Mouse (Mus musculus) bone marrow macrophage, adult 2 months (primary cell): ENCODE measurements around the gene Dok3. TPM values are rescaled to one million over a fixed set of nuclear protein-coding genes. Genes with fewer than 3 reads are reported as not detected.

Experiments
- H3K27ac ChIP-seq: 2 replicates; pipeline ENCODE4 v1.5.1; 2012; ENCODE audit warnings: low read depth, low read length; ENCODE audit not compliant: insufficient read depth
- H3K4me1 ChIP-seq: 2 replicates; pipeline ENCODE4 v1.6.1; 2012; ENCODE audit warnings: low read length; ENCODE audit not compliant: control insufficient read depth, insufficient read depth
- H3K4me3 ChIP-seq: 2 replicates; pipeline ENCODE4 v1.5.1; 2012; ENCODE audit warnings: mild to moderate bottlenecking, low read length, moderate library complexity; ENCODE audit not compliant: insufficient read depth
- CTCF ChIP-seq: IDR thresholded peaks from 2 replicates; pipeline ENCODE4 v1.5.1; 2012; ENCODE audit warnings: low read depth, mild to moderate bottlenecking, low read length, moderate library complexity
- POLR2A ChIP-seq: IDR thresholded peaks from 2 replicates; pipeline ENCODE4 v1.6.1; 2012; ENCODE audit warnings: mild to moderate bottlenecking, low read depth, low read length, borderline replicate concordance
- polyA plus RNA-seq: library from polyadenylated mRNA; stranded (reverse); fragments of >200 nt; gene quantifications from 2 replicates; pipeline ENCODE4 v1.2.4, GENCODE M21; 2012; ENCODE audit not compliant: missing spikeins, insufficient read depth, insufficient read length

Dok3 gene
- polyA plus RNA-seq, 1 experiment: 94.2 TPM

DNA sequence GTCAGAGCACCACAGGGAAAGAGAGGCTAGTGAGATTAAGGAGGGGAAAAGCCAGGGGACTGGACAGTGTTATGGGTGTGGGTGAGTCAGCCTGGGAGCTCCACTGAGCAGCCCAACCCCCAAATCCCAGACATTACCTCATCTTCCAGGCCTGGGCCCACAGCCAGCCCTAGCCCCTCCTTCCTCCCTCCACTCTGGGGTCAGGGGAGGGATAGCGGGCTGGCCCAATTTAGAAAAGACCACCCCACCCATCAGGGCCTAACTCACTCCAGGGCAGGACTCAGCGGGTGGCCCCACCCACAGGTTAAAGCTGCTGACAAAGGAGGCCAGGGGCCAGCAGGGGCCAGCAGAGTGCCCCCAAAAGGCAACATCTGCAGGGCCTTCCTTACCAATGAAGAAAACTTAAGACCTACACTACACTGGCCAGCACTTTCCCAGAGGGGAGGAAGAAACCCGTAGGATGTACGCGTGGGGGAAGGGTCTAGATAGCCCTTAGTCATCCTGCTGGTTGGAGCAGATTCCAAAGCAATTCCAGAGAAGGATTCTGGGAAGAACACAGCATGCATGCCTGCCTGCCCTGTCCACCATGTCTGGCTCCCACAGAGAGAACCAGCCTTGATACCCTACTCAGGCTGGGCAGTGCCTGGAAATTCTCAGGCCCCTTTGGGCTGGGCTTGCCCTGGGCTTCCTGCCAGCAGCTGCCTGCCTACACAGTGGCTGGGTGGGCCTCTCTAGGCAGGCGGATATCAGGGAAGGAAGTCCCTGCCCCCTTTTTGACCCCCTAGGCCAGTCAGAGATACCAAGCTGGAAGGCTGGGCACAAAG is 18.2 kb downstream of the Dok3 start:
- Histone ChIP-seq H3K27ac (no peak overlapping the region), H3K4me1 (peaks cover 27% of the 10 kb centered on the region), H3K4me3 (no peak overlapping the region)
- no peak for TF ChIP-seq POLR2A
- TF ChIP-seq CTCF: no peak

DNA sequence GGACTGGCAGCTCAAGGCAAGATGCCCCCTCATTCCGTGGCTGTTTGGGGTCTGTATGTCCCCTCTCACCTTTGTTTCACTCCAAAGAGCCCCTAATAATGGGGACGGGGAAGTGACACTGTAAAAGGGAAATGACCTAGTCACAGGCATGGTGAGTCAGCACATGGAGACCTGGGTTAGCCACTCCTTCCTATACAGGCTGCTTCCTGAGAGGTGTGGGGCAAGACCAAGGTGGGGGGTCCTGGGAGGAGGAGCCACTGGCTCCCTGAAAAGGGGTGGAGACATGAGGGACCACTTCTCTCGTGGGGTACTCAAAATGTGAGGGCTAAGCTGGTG is 18.8 kb downstream of the Dok3 start:
- no peak overlapping the region for H3K27ac ChIP-seq
- no peak overlapping the region for H3K4me3 ChIP-seq
- no peak for TF ChIP-seq POLR2A
- TF ChIP-seq CTCF: no peak
- peaks cover 27% of the 10 kb centered on the region for H3K4me1 ChIP-seq

DNA sequence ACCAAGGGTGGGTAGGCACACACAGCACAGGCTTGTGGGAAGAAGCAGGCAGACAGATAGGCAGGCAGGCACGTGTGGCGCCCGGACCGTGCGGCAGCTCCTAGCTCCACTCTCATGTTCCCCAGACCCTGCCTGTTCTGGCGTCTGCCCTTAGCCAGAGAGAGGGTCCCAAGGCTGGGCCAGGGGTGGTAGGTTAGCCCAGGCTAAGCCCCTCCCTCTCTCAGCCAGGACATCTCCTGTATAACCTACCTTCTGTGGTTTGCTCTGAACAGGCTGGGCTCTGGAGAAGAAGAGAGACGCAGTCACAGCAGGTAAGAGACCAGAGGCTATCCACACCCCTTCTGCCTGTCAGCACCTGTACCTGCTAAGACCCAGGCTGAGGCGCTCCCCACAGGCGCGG is 20.6 kb downstream of the Dok3 start:
- Histone ChIP-seq H3K4me3 (no peak overlapping the region), H3K27ac (no peak overlapping the region), H3K4me1 (peaks cover 27% of the 10 kb centered on the region)
- TF ChIP-seq CTCF (no peak), POLR2A (no peak)

DNA sequence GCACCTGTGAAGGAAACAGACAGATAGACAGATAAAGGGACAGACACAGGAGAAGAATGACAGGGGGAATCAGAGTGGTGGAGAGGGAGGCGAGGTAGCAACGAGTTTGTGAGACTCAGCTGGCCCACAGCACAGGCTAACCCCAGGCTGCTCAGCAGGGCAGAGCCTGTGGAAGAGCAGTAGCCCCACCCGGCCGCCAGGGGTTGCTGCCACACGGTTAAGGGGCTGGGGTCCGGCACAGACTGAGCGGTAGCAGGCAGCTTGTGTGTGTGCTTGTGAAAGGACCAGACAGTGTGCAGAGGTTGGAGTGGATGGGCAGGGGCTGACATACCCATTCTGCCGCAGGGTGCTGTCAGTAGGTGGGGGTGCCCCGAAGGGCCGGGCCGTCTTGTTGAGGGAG is 21.2 kb downstream of the Dok3 start:
- no peak for TF ChIP-seq CTCF
- no peak for TF ChIP-seq POLR2A
- H3K27ac ChIP-seq: no peak overlapping the region
- no peak overlapping the region for H3K4me3 ChIP-seq
- H3K4me1 ChIP-seq: peaks cover 27% of the 10 kb centered on the region

DNA sequence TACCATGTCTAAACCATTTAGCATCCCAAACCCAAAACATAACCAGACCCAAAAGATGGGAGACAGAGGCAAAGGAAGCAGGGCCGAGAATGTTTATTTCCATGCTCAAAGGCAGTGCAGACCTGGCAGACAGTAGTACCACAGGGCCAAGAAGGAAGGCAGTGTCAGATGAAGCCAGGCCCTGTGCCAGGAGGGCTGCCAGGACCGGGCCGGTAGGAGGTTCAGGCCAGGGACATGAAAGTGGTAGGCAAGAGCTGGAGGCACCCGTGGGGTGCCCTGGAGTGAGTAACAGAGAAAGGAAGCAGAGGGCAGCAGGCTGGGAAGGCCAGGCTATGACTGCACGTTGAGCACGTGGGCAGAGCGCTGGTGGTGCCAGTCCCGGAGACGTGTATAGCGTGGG is 22.4 kb downstream of the Dok3 start:
- H3K4me1 ChIP-seq: peaks cover 19% of the 10 kb centered on the region
- H3K27ac ChIP-seq: no peak overlapping the region
- TF ChIP-seq CTCF (no peak), POLR2A (no peak)
- no peak overlapping the region for H3K4me3 ChIP-seq

DNA sequence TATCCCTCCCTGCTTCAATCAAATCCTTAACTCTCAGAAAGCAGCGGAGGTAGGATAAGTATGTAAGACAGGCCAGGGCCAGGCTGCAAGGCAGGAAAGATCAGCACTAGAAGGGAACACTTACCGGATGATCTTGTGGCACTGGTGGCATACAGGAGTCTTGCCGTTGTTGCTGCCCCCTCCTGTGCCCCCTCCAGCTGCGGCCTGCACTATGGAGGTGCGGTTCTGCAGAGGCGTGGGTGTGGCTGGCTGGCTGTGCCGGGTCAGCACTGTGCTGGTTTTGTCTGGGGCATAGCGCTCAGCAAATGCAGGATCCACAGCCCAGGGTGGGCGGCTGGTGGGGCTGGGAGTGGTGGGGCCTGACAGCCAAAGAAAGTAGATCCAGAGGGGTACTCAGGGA is 23.3 kb downstream of the Dok3 start:
- TF ChIP-seq POLR2A: no peak
- no peak for TF ChIP-seq CTCF
- peaks cover 10% of the 10 kb centered on the region for H3K4me1 ChIP-seq
- H3K27ac ChIP-seq: no peak overlapping the region
- no peak overlapping the region for H3K4me3 ChIP-seq

DNA sequence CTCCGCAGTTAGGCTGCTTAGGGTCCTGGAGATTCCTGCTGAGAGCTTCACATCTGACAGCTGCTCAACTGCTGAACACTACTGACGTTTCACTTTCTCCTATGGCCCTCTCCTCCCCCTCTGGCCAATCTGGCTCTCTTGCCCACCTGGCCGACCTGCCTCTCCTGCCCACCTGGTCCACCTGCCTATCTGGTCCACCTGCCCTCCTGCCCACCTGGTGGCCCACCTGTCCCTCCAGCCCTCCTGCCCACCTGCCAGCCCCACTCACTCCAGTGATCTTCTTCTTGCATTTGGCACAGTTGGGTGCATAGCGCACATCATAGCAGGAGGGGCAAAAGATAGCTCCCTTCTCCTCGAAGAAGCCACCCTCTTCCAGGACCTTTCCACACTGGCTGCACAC is 24.7 kb downstream of the Dok3 start:
- no peak overlapping the region for H3K27ac ChIP-seq
- TF ChIP-seq CTCF: no peak
- TF ChIP-seq POLR2A: no peak
- no peaks in the 10 kb centered on the region for H3K4me1 ChIP-seq
- H3K4me3 ChIP-seq: no peak overlapping the region

DNA sequence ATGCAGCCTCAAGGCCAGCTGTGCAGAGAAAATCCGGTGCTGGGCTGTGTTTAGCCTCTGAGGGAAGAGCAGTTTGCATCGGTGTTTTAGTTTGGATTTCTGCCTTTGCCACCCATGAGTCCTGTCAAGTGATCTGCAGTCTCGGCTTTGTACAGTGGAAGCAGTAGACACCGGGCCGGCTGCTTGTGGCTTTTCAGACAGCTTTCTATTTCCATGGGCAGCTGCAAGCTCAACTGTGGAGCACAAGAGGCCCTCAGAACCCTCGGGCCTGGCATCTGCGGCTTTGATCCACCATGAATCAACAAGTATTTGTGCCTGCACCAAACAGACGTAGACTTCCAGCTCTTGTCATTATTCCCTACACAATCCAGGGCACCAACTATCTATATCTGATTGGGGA is 26.7 kb downstream of the Dok3 start:
- Histone ChIP-seq H3K4me3 (no peak overlapping the region), H3K27ac (no peak overlapping the region), H3K4me1 (no peaks in the 10 kb centered on the region)
- TF ChIP-seq CTCF (no peak), POLR2A (no peak)

DNA sequence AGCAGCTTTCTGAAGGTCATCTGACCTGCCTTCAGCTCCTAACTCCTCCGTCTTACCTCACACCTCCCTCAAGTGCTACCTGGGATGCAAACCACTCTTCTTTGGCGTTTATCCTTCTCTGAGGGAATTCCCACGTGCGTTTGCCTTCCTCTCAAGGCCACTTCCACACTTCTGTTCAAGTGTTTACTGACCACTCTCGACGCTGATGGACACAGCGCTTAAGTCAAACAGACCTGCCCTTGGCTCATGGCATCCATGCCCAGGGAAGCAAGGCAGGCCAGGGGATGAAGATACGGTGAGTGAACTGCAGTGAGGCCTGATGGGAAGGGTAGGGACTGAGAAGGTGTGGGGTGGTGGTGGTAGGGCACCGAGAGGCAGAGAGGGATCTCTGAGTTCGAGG is 28.5 kb downstream of the Dok3 start:
- no peak overlapping the region for H3K27ac ChIP-seq
- TF ChIP-seq POLR2A (no peak), CTCF (no peak)
- H3K4me3 ChIP-seq: no peak overlapping the region
- H3K4me1 ChIP-seq: no peaks in the 10 kb centered on the region

DNA sequence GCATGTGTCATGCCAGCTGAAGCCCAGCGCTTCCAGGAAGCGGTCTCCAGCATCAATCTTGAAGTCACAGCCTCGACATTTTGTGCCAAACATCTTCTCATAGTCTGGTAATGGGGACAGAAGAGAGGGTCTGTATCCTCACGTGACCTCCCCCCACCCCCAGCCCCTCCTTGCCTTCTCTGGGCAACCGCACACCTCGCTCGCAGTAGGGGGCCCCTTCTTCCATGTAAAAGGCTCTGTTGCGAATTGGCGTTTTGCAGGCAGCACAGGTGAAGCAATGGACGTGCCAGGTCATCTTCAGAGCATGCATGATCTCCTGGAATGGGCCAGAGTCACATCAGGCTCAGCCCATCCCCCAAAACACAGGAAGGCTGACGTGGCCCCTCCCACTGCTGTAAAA is 30.2 kb downstream of the Dok3 start:
- H3K27ac ChIP-seq: no peak overlapping the region
- TF ChIP-seq CTCF (no peak), POLR2A (no peak)
- no peak overlapping the region for H3K4me3 ChIP-seq
- no peaks in the 10 kb centered on the region for H3K4me1 ChIP-seq
